In genomic region chr1:186189390-186189789, GRCm38 (mm10) we compare ENCODE assay signal across 8 mouse cellular contexts.
DNase-seq lines count a peak whose midpoint lies in the region; ATAC-seq lines count a peak whose summit lies in the region.

No protein-coding gene starts in this region.

- peak; percentile 17 for DNase-seq in midbrain, embryonic 14.5 days
- no peak for DNase-seq in midbrain, embryonic 10.5 days (ENCODE audit: low spot score)
- peak; percentile 67 for DNase-seq in gastrocnemius, postnatal 25 days
- peak; percentile 51 for DNase-seq in kidney, postnatal 14 days
- no peak for DNase-seq in natural killer cell, adult 2 months (ENCODE audit: low spot score in 2 of 2)
- DNase-seq in layer of hippocampus, adult 8-10 months (ENCODE audit: low spot score in 2 of 2): no peak
- no peak for DNase-seq in cerebellum, postnatal 25 days

- WGBS in midbrain, embryonic 14.5 days: 87% methylated on average over 11 of the region's 11 CpGs
- 92% methylated on average over 11 of the region's 11 CpGs for WGBS in midbrain, embryonic 10.5 days
- WGBS in stomach, embryonic 16.5 days: 31% methylated on average over 11 of the region's 11 CpGs

- H3K4me2 ChIP-seq in midbrain, embryonic 14.5 days (ENCODE audit: low read length): no peak overlapping the region
- no peak overlapping the region for H3K4me2 ChIP-seq in stomach, embryonic 16.5 days (ENCODE audit: low read depth, low read length)

- no peak for ATAC-seq in midbrain, embryonic 14.5 days (ENCODE audit: low FRiP score, low TSS enrichment)
- 0 out of 2 replicates have a peak, but pooled peaks have one; percentile 58 for ATAC-seq in stomach, embryonic 16.5 days (ENCODE audit: insufficient read depth, low FRiP score)

- H3K27ac ChIP-seq in midbrain, embryonic 14.5 days (replicated peaks; ENCODE audit: low read depth, low read length): no peak overlapping the region
- H3K27ac ChIP-seq in midbrain, embryonic 10.5 days (replicated peaks): no peak overlapping the region
- peak overlapping the region; percentile 46; the same call in 1 of the 2 replicates for H3K27ac ChIP-seq in stomach, embryonic 16.5 days (ENCODE audit: low read length)

- H3K9me3 ChIP-seq in midbrain, embryonic 14.5 days (ENCODE audit: control insufficient read depth, low read length): no peaks in the 10 kb centered on the region
- H3K9me3 ChIP-seq in midbrain, embryonic 10.5 days (replicated peaks): no peaks in the 10 kb centered on the region
- no peaks in the 10 kb centered on the region for H3K9me3 ChIP-seq in stomach, embryonic 16.5 days (replicated peaks; ENCODE audit: control insufficient read depth, low read length)

- no peaks in the 10 kb centered on the region for H3K4me1 ChIP-seq in midbrain, embryonic 14.5 days (ENCODE audit: control insufficient read depth, insufficient read depth, low read length)
- no peaks in the 10 kb centered on the region for H3K4me1 ChIP-seq in midbrain, embryonic 10.5 days
- H3K4me1 ChIP-seq in stomach, embryonic 16.5 days (ENCODE audit: control insufficient read depth, insufficient read depth, low read length): peaks cover 4% of the 10 kb centered on the region; the same call in 1 of the 2 replicates

- no peak overlapping the region for H3K9ac ChIP-seq in midbrain, embryonic 14.5 days (replicated peaks; ENCODE audit: low read length)
- H3K9ac ChIP-seq in stomach, embryonic 16.5 days (ENCODE audit: low read length): no peak overlapping the region

- no peaks in the 10 kb centered on the region for H3K27me3 ChIP-seq in midbrain, embryonic 14.5 days (ENCODE audit: control insufficient read depth, insufficient read depth, low read length)
- H3K27me3 ChIP-seq in midbrain, embryonic 10.5 days (ENCODE audit: low read depth, poor library complexity, severe bottlenecking): no peaks in the 10 kb centered on the region
- H3K27me3 ChIP-seq in stomach, embryonic 16.5 days (ENCODE audit: control insufficient read depth, insufficient read depth, low read length): no peaks in the 10 kb centered on the region

- no peaks in the 10 kb centered on the region for H3K36me3 ChIP-seq in midbrain, embryonic 14.5 days (ENCODE audit: control insufficient read depth, insufficient read depth, low read length)
- H3K36me3 ChIP-seq in midbrain, embryonic 10.5 days: no peaks in the 10 kb centered on the region
- no peaks in the 10 kb centered on the region for H3K36me3 ChIP-seq in stomach, embryonic 16.5 days (ENCODE audit: control insufficient read depth, insufficient read depth, low read length)

- no peak overlapping the region for H3K4me3 ChIP-seq in midbrain, embryonic 14.5 days (replicated peaks; ENCODE audit: low read depth, low read length)
- H3K4me3 ChIP-seq in midbrain, embryonic 10.5 days: no peak overlapping the region
- H3K4me3 ChIP-seq in stomach, embryonic 16.5 days (replicated peaks; ENCODE audit: low read length): no peak overlapping the region

Comparison
In these comparisons a context has a peak if more than half of its experiments do, and no peak if none do; other contexts are left out.
1. DNase-seq: peak in midbrain, embryonic 14.5 days (single experiment), gastrocnemius, postnatal 25 days (single experiment) and kidney, postnatal 14 days (single experiment); none in midbrain, embryonic 10.5 days (single experiment), natural killer cell, adult 2 months (0 of 2), layer of hippocampus, adult 8-10 months (0 of 2) and cerebellum, postnatal 25 days (0 of 2).